Mouse (Mus musculus) stomach, postnatal 0 days (tissue): Measurements from ENCODE around the gene Twist2.

Source experiments
- CTCF ChIP-seq: IDR thresholded peaks from 2 replicates; pipeline ENCODE4 v1.5.1; 2016; ENCODE audit warnings: antibody characterized with exemption, low read depth, mild to moderate bottlenecking, moderate library complexity
- EP300 ChIP-seq: optimal IDR thresholded peaks from 2 replicates; pipeline ENCODE3; 2016; ENCODE audit warnings: antibody characterized with exemption

- TF ChIP-seq CTCF (no peak), EP300 (no peak)
Measured at GRCm38 (mm10) chr1:91839557-91839956, 38.3 kb downstream of the Twist2 start.
